Mouse (Mus musculus) cortical plate, adult 2 months (tissue): ENCODE results near the gene Slc25a36.

Experiments
- CTCF ChIP-seq: fragments of 200-500 bp; IDR thresholded peaks from 2 replicates; pipeline ENCODE4 v1.5.1; 2011; ENCODE audit warnings: mild to moderate bottlenecking, control low read depth, low read length; ENCODE audit not compliant: insufficient read depth; ENCODE audit errors: extremely low read depth
- POLR2A ChIP-seq: fragments of 200-500 bp; IDR thresholded peaks from 2 replicates; pipeline ENCODE4 v1.6.1; 2011; ENCODE audit warnings: mild to moderate bottlenecking, low read length, control low read depth; ENCODE audit not compliant: insufficient read depth; ENCODE audit errors: extremely low read depth

GRCm38 (mm10) chr9:97137116-97137515 lies 26.2 kb upstream of the Slc25a36 start:
- no peak for TF ChIP-seq POLR2A
- no peak for TF ChIP-seq CTCF
